Mouse (Mus musculus) heart, postnatal 0 days (tissue): ENCODE measurements at regions not wholly inside any gene's neighbourhood (a gene's known extent, or its start where the extent isn't known, plus 50 kb on each side); places are given as distances from the start of the nearest gene placed in this dataset.

ENCODE experiments used
- ATAC-seq: fragments of 200-750 bp; cut with Nextera tagmentation; 2 replicates; pipeline ENCODE4 v1.8.0; 2017; ENCODE audit warnings: low read depth, moderate number of reproducible peaks, moderate library complexity; ENCODE audit not compliant: insufficient read depth
- DNase-seq: peaks from one replicate; pipeline ENCODE4 v3.0.0-alpha.2; 2016; ENCODE audit warnings: low spot score
- H3K27ac ChIP-seq: fragments of 300-500 bp; sonication (generic); 2 replicates; pipeline ENCODE4 v1.5.1; 2014; ENCODE audit warnings: low read depth, mild to moderate bottlenecking
- H3K27me3 ChIP-seq: fragments of 300-500 bp; sonication (generic); 2 replicates; pipeline ENCODE4 v1.6.1; 2014; ENCODE audit warnings: low read length, mixed read lengths; ENCODE audit not compliant: control insufficient read depth, insufficient read depth
- H3K36me3 ChIP-seq: fragments of 300-500 bp; sonication (generic); replicated peaks from 2 replicates; pipeline ENCODE4 v1.6.1; 2014; ENCODE audit warnings: low read length, mixed read lengths; ENCODE audit not compliant: control insufficient read depth, insufficient read depth
- H3K4me1 ChIP-seq: fragments of 300-500 bp; sonication (generic); 2 replicates; pipeline ENCODE4 v1.6.1; 2014; ENCODE audit warnings: antibody characterized with exemption; ENCODE audit not compliant: control insufficient read depth, insufficient read depth
- H3K4me2 ChIP-seq: fragments of 300-500 bp; sonication (generic); 2 replicates; pipeline ENCODE4 v1.6.1; 2014; ENCODE audit warnings: low read depth, mild to moderate bottlenecking, low read length, moderate library complexity
- H3K4me3 ChIP-seq: fragments of 300-500 bp; sonication (generic); 2 replicates; pipeline ENCODE4 v1.5.1; 2014; ENCODE audit warnings: low read depth, low read length
- H3K9ac ChIP-seq: fragments of 300-500 bp; sonication (generic); replicated peaks from 2 replicates; pipeline ENCODE4 v1.6.1; 2014; ENCODE audit warnings: low read depth, low read length, mixed read lengths
- H3K9me3 ChIP-seq: fragments of 300-500 bp; sonication (generic); replicated peaks from 2 replicates; pipeline ENCODE4 v1.6.1; 2016; ENCODE audit warnings: low read length; ENCODE audit not compliant: control insufficient read depth
- CTCF ChIP-seq: IDR thresholded peaks from 2 replicates; pipeline ENCODE4 v1.5.1; 2016; ENCODE audit warnings: antibody characterized with exemption, control low read depth, low read depth
- EP300 ChIP-seq: IDR thresholded peaks from 2 replicates; pipeline ENCODE4 v1.6.1; 2016; ENCODE audit warnings: antibody characterized with exemption, low read depth
- WGBS: fragments of 180-500 bp; shearing (Covaris S2); extraction: QIAGEN DNeasy Blood & Tissue Kit; methylation state at CpG from one replicate; pipeline ENCODE4 v1.1.7; 2014; 5-methylcytosine and 5-hydroxymethylcytosine counted together

- no peak for TF ChIP-seq CTCF
- no peak for TF ChIP-seq EP300
- H3K27ac ChIP-seq: peak overlapping the region; percentile 83
- ATAC-seq: peak; percentile 92
- H3K27me3 ChIP-seq: no peaks in the 10 kb centered on the region
- WGBS: 5% methylated on average over 11 of the region's 11 CpGs
- peak; percentile 82 for DNase-seq
- peak overlapping the region; percentile 38 for H3K4me3 ChIP-seq
- H3K4me2 ChIP-seq: peak overlapping the region; percentile 75
- peak overlapping the region; percentile 47; the same call in 1 of the 2 replicates for H3K9ac ChIP-seq
- H3K36me3 ChIP-seq: no peaks in the 10 kb centered on the region
- H3K9me3 ChIP-seq: no peaks in the 10 kb centered on the region
- H3K4me1 ChIP-seq: no peaks in the 10 kb centered on the region; the same call in 1 of the 2 replicates
These were observed 60.5 kb upstream of the Rap1b start for GRCm38 (mm10) chr10:117906267-117906811.

- Histone ChIP-seq H3K4me1 (no peaks in the 10 kb centered on the region; the same call in 1 of the 2 replicates), H3K9me3 (no peaks in the 10 kb centered on the region), H3K27me3 (no peaks in the 10 kb centered on the region), H3K27ac (no peak overlapping the region), H3K36me3 (no peaks in the 10 kb centered on the region), H3K4me3 (no peak overlapping the region), H3K9ac (no peak overlapping the region), H3K4me2 (no peak overlapping the region)
- DNase-seq: no peak
- WGBS: 83% methylated on average over 16 of the region's 16 CpGs
- no peak for ATAC-seq
- TF ChIP-seq CTCF: no peak
- no peak for TF ChIP-seq EP300
These were observed 62.3 kb upstream of the Rap1b start for GRCm38 (mm10) chr10:117908079-117908675.

GRCm38 (mm10) chr10:117909155-117909554, 63.3 kb upstream of the Rap1b start:
- no peak for DNase-seq
- no peaks in the 10 kb centered on the region; the same call in 1 of the 2 replicates for H3K4me1 ChIP-seq
- no peak overlapping the region for H3K27ac ChIP-seq
- no peaks in the 10 kb centered on the region for H3K9me3 ChIP-seq
- H3K9ac ChIP-seq: no peak overlapping the region
- WGBS: 68% methylated on average over 4 of the region's 4 CpGs
- H3K27me3 ChIP-seq: no peaks in the 10 kb centered on the region
- ATAC-seq: no peak
- no peak for TF ChIP-seq EP300
- no peak for TF ChIP-seq CTCF
- H3K4me3 ChIP-seq: no peak overlapping the region
- H3K4me2 ChIP-seq: no peak overlapping the region
- no peaks in the 10 kb centered on the region for H3K36me3 ChIP-seq

GRCm38 (mm10) chr10:117909811-117910239, 64.0 kb upstream of the Rap1b start:
- H3K4me2 ChIP-seq: no peak overlapping the region
- no peaks in the 10 kb centered on the region for H3K27me3 ChIP-seq
- H3K4me3 ChIP-seq: no peak overlapping the region
- H3K4me1 ChIP-seq: no peaks in the 10 kb centered on the region; the same call in 1 of the 2 replicates
- ATAC-seq (no peak), DNase-seq (no peak)
- H3K36me3 ChIP-seq: no peaks in the 10 kb centered on the region
- no peaks in the 10 kb centered on the region for H3K9me3 ChIP-seq
- WGBS: 67% methylated on average over 11 of the region's 11 CpGs
- H3K9ac ChIP-seq: no peak overlapping the region
- TF ChIP-seq EP300 (no peak), CTCF (no peak)
- no peak overlapping the region for H3K27ac ChIP-seq

GRCm38 (mm10) chr10:117910426-117910825, 64.6 kb upstream of the Rap1b start:
- Histone ChIP-seq H3K36me3 (no peaks in the 10 kb centered on the region), H3K27ac (no peak overlapping the region), H3K27me3 (no peaks in the 10 kb centered on the region), H3K4me1 (no peaks in the 10 kb centered on the region; the same call in 1 of the 2 replicates), H3K4me3 (no peak overlapping the region), H3K9ac (no peak overlapping the region), H3K4me2 (no peak overlapping the region), H3K9me3 (no peaks in the 10 kb centered on the region)
- TF ChIP-seq CTCF (no peak), EP300 (no peak)
- ATAC-seq (no peak), DNase-seq (no peak)
- WGBS: 77% methylated on average over 7 of the region's 7 CpGs
